Mouse (Mus musculus) hindbrain, embryonic 16.5 days (tissue): ENCODE data around the gene Gse1. TPM values are rescaled to one million over a fixed set of nuclear protein-coding genes. Genes with fewer than 3 reads are reported as not detected.

Experiments used
- ATAC-seq: fragments of 200-750 bp; cut with Nextera tagmentation; 2 replicates; pipeline ENCODE4 v1.8.0; 2017; ENCODE audit warnings: moderate TSS enrichment, moderate library complexity
- H3K27ac ChIP-seq: fragments of 300-500 bp; sonication (generic); 2 replicates; pipeline ENCODE4 v1.5.1; 2014; ENCODE audit warnings: low read depth, mild to moderate bottlenecking, control low read depth, low read length, moderate library complexity
- H3K27me3 ChIP-seq: fragments of 300-500 bp; sonication (generic); replicated peaks from 2 replicates; pipeline ENCODE4 v1.6.1; 2014; ENCODE audit warnings: low read length; ENCODE audit not compliant: control insufficient read depth, insufficient read depth
- H3K36me3 ChIP-seq: fragments of 300-500 bp; sonication (generic); 2 replicates; pipeline ENCODE4 v1.6.1; 2014; ENCODE audit warnings: mild to moderate bottlenecking, low read length, moderate library complexity, mixed read lengths; ENCODE audit not compliant: control insufficient read depth, insufficient read depth
- H3K4me1 ChIP-seq: fragments of 300-500 bp; sonication (generic); 2 replicates; pipeline ENCODE4 v1.6.1; 2014; ENCODE audit warnings: low read depth, low read length; ENCODE audit not compliant: control insufficient read depth, insufficient read depth
- H3K4me2 ChIP-seq: fragments of 300-500 bp; sonication (generic); 2 replicates; pipeline ENCODE4 v1.6.1; 2014; ENCODE audit warnings: mild to moderate bottlenecking, low read length, control low read depth, moderate library complexity
- H3K4me3 ChIP-seq: fragments of 300-500 bp; sonication (generic); 2 replicates; pipeline ENCODE4 v1.5.1; 2014; ENCODE audit warnings: mild to moderate bottlenecking, low read length, control low read depth, moderate library complexity
- H3K9ac ChIP-seq: fragments of 300-500 bp; sonication (generic); 2 replicates; pipeline ENCODE4 v1.6.1; 2014; ENCODE audit warnings: low read depth, mild to moderate bottlenecking, control low read depth, low read length, moderate library complexity
- H3K9me3 ChIP-seq: fragments of 300-500 bp; sonication (generic); 2 replicates; pipeline ENCODE4 v1.6.1; 2014; ENCODE audit warnings: mild to moderate bottlenecking, low read length, moderate library complexity; ENCODE audit not compliant: control insufficient read depth
- WGBS: fragments of 180-500 bp; shearing (Covaris S2); extraction: QIAGEN DNeasy Blood & Tissue Kit; methylation state at CpG from one replicate; pipeline ENCODE4 v1.1.7; 2014; 5-methylcytosine and 5-hydroxymethylcytosine counted together
- polyA plus RNA-seq: library from polyadenylated mRNA; unstranded; fragments of >200 nt; fragmentation: Nextera tagmentation; extraction: Ambion mirVana; gene quantifications from 2 replicates; pipeline ENCODE4 v1.2.1, GENCODE M21; 2015

The Gse1 gene
- polyA plus RNA-seq, 1 experiment from 2014 or later: 10.7 TPM

DNA sequence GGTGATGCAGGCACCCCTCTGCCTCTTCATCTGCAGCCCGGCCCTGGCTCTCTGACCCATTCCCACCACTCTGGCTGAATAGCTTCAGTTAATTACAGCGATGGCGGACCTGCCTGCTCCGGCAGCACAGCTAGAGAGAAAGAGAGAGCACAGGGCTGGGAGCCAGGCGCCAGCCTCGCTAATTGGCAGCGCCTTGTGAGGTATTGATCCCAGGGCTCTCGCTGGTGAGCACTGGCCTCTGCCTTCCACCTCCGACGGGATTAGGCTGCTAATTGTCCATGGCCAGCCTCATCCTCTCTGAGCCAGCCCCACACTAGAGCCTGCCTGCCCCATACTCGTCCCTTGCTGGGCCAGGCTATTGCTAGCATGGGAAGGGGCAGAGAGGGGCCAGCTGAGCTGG, 331.4 kb downstream of the Gse1 start:
- WGBS: 22% methylated on average over 9 of the region's 11 CpGs
- no peaks in the 10 kb centered on the region for H3K9me3 ChIP-seq
- peak overlapping the region; percentile 57 for H3K27ac ChIP-seq
- peak overlapping the region; percentile 44 for H3K9ac ChIP-seq
- peak; percentile 18; the same call in 1 of the 2 replicates for ATAC-seq
- no peaks in the 10 kb centered on the region for H3K36me3 ChIP-seq
- peak overlapping the region; percentile 25 for H3K4me2 ChIP-seq
- peaks cover 84% of the 10 kb centered on the region for H3K4me1 ChIP-seq
- no peak overlapping the region for H3K4me3 ChIP-seq
- no peaks in the 10 kb centered on the region for H3K27me3 ChIP-seq

DNA sequence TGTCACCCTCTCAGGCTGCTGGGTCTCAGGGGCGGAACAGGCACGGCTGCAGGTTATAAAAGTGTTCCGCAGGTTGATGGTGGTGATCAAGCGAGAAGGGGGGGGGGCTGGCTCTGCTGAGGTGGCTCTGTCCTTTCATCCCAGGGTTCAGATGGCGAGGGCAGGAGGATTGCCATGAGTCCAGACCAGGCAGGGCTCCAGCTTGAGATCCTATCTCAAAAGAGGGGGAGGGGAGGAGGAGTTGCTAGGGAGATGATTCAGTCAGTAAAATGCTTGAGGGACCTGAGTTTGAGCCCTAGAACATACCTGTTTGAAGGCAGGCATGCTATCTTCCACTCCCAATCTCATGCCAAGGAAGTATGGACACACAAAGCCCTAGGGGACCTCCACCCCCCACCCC, 332.3 kb downstream of the Gse1 start:
- Histone ChIP-seq H3K9me3 (no peaks in the 10 kb centered on the region), H3K27ac (no peak overlapping the region), H3K4me1 (peaks cover 90% of the 10 kb centered on the region), H3K27me3 (no peaks in the 10 kb centered on the region), H3K9ac (no peak overlapping the region), H3K36me3 (no peaks in the 10 kb centered on the region), H3K4me2 (no peak overlapping the region), H3K4me3 (no peak overlapping the region)
- 75% methylated on average over 5 of the region's 5 CpGs for WGBS
- ATAC-seq: no peak

DNA sequence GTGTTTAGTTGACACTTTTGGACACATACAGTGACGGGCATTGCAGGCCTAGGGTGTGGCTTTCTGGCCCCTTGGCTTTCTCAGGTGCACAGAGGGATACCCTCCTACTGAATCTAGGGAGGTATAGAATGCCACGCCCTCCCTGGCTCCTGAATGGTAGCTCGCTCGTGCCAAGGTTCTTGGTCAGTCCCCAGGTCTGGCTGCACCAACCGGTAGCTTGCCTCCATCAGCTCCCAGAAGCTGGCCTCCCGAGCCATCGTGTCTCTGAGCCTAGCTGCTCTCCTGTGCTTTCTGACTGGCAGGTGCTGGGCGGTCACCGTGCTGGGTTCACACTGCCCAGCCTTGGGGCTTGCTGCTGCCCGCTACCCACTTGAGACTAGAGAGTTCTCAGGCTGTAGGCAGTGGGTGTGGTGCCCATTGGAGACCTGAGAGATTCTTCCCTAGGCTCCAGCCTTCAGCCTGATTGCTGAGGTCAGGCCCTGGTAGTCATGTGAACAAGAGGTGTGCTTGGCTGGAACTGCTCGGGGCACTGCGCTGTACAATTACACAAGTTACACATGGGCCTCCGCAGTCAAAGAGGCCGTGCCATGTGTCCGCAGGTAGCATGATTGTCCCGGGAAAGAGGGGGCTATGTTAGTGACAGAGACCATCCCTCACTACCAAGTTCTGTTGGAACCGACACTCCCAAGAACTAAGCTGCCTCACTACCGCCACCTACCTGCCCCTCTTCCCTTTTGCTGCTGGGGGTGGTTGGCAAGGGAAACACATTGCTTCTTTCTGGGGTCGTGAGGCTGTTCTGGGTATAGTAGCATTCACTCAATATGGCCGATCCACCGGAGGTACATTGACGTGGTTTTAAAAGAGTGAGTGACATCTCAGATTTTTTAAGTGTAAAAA, 333.5 kb downstream of the Gse1 start:
- no peak for ATAC-seq
- Histone ChIP-seq H3K36me3 (no peaks in the 10 kb centered on the region; the same call in 1 of the 2 replicates), H3K27me3 (no peaks in the 10 kb centered on the region), H3K9me3 (no peaks in the 10 kb centered on the region), H3K4me2 (no peak overlapping the region), H3K9ac (peak overlapping the region; percentile 8; the same call in 1 of the 2 replicates), H3K4me1 (peaks cover 83% of the 10 kb centered on the region), H3K27ac (no peak overlapping the region), H3K4me3 (no peak overlapping the region)
- 82% methylated on average over 22 of the region's 22 CpGs for WGBS

DNA sequence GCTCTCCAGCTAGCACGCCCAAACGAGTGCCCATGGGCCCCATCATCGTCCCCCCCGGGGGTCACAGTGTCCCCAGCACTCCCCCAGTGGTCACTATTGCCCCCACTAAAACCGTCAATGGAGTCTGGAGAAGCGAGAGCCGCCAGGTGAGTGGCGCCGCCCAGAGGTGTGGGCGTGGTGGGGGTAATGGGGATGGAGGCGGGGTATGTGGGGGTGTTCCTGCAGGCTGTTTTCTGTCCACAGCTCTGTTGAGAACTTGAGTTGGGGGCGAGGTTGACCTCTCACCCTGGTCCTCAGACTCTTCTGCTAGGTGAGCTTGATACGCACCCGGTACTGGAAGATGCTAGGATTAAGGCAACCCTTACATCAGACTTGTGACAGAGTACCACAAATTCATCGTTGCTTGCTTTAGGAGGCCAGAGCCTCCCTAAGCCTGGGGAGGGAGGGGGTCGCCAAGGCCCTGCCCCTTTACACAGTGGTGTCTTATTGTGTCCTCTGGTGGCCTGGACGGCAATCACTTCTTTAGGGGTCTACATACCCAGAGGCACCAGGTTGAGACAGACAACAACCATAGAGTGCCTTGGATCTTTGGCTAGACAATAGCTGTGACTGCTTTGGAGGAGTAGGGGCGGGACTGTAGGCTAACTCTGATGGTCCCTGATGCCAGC, 334.6 kb downstream of the Gse1 start:
- no peak overlapping the region for H3K4me3 ChIP-seq
- no peaks in the 10 kb centered on the region for H3K27me3 ChIP-seq
- 82% methylated on average over 18 of the region's 18 CpGs for WGBS
- H3K9me3 ChIP-seq: no peaks in the 10 kb centered on the region
- ATAC-seq: no peak
- H3K9ac ChIP-seq: no peak overlapping the region; the same call in none of the 2 replicates
- 0 out of 2 replicates have a peak overlapping the region, but pooled peaks have one; percentile 16 for H3K4me2 ChIP-seq
- H3K27ac ChIP-seq: peak overlapping the region; percentile 59
- peaks cover 72% of the 10 kb centered on the region for H3K4me1 ChIP-seq
- peaks cover 9% of the 10 kb centered on the region for H3K36me3 ChIP-seq

DNA sequence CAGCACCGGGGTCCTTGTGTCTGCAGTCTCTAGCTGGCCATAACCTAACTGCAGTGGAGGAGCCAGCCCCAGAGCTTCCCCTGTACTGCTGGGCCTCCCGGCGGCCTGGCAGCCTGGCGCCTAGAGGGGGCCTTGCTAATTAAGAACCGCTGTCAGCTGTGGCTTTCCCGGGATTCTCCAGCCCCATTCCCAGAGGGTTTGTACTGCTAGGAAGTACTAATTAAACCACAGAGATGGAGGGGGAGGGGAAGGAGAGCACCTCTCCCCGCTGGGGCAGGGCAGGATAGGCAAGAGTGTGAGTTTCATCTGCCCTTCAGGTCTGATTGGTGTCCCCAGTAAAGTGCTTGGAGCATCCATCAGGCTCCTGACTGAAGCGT, 335.1 kb downstream of the Gse1 start:
- H3K9me3 ChIP-seq: no peaks in the 10 kb centered on the region
- 0 out of 2 replicates have a peak, but pooled peaks have one; percentile 5 for ATAC-seq
- peak overlapping the region; percentile 59 for H3K27ac ChIP-seq
- H3K36me3 ChIP-seq: peaks cover 14% of the 10 kb centered on the region
- H3K27me3 ChIP-seq: no peaks in the 10 kb centered on the region
- H3K4me2 ChIP-seq: 0 out of 2 replicates have a peak overlapping the region, but pooled peaks have one; percentile 16
- H3K4me3 ChIP-seq: no peak overlapping the region
- H3K4me1 ChIP-seq: peaks cover 67% of the 10 kb centered on the region
- H3K9ac ChIP-seq: no peak overlapping the region; the same call in 1 of the 2 replicates
- WGBS: 9% methylated on average over 8 of the region's 8 CpGs

DNA sequence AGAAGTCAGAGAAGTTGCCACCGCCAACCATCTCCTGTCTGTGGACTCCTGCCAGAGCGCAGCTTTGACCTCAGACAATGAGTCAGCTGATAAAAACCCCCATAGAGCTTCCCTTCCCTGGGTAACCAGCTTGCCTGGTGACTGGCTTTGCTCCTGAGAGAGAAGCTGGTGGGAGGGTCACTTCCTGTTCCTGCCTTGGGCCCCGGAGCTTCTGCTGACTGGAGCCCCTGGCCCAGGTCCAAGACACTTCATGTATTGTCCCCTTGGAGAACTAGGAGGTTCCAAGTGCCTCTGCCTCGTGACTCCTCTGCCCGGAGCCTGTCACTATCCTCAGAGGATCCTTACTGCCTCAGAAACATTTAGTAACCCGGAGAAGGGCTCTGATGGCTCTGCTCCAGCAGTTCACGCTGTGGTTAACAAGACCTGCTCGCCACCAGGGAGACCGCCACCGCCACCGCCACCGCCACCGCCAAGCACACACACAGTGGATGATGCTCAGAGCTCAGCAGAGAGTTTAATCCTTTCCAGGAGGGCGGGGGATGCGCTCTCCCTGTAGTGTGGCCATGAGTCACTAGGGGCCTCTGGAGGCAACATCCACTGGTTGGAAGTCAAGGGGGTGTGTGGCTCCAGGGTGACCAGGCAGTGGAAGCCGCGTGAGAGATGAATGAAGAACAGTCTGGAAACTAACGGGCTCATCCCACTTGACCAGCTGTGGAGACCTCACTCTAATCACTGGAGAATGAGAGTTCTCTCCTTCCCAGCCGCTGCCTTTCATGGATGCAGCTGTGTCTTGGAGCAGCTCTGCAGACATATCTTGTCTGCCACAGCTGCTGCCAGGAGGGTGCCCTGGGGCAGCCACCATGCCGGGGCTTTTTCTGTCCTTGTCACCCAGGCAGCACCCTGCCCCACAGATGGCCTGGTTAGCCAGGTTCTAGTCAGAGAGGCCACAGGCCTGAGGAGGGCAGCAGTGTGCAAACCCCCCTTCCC, 335.9 kb downstream of the Gse1 start:
- peak overlapping the region; percentile 59 for H3K27ac ChIP-seq
- H3K4me1 ChIP-seq: peaks cover 63% of the 10 kb centered on the region
- H3K27me3 ChIP-seq: no peaks in the 10 kb centered on the region
- peak overlapping the region; percentile 10; the same call in 1 of the 2 replicates for H3K4me2 ChIP-seq
- no peaks in the 10 kb centered on the region for H3K9me3 ChIP-seq
- peak; percentile 62 for ATAC-seq
- no peak overlapping the region for H3K9ac ChIP-seq
- peaks cover 22% of the 10 kb centered on the region for H3K36me3 ChIP-seq
- 10% methylated on average over 20 of the region's 20 CpGs for WGBS
- H3K4me3 ChIP-seq: no peak overlapping the region

DNA sequence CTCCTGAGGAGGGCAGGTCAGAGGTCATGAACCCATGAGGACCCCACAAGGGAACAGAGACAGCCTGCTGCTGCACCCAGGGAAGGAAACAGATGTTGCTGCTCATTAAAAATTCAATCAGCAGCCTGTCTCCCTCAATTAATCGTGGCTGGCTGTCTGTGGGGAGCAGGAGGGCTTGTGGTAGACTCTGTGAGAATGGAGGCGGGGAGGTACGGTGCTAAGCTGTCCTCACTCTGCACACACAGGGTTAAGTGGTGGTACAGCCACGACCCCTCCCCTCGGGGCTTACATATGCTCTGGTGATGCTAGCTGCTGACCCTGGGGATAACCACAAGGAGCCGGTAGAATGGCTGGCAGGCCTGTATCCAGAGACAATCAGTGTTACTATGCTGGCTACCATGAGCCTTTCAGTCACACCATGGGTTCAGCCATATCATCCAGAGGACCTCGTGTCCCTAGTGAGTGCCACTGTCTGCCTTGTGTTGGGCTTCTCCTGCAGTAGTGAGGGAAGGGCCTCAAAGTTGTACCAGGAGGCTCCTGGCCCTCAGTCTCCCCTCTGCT, 337.0 kb downstream of the Gse1 start:
- Histone ChIP-seq H3K4me2 (no peak overlapping the region), H3K36me3 (peaks cover 27% of the 10 kb centered on the region), H3K4me1 (peaks cover 52% of the 10 kb centered on the region), H3K9ac (no peak overlapping the region), H3K27me3 (no peaks in the 10 kb centered on the region), H3K9me3 (no peaks in the 10 kb centered on the region), H3K4me3 (no peak overlapping the region), H3K27ac (peak overlapping the region; percentile 13; the same call in 1 of the 2 replicates)
- 12% methylated on average over 7 of the region's 7 CpGs for WGBS
- no peak for ATAC-seq

DNA sequence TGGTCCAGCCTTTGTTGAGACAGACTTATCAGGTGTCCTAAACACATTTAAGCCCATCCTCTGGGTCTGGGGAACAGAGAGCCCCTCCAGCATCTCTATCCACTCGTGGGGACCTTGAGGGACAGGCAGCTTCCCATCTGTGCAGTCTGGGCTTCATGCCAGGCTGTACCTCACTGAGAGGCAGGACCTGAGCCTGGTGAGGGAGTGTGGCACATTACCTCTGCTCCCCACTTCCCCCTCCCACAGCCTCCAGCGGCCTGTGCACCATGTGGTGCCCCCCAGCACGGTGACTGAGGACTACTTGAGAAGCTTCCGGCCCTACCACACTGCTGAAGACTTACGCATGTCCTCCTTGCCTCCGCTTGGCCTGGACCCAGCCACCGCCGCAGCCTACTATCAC, 338.4 kb downstream of the Gse1 start:
- Histone ChIP-seq H3K27ac (no peak overlapping the region), H3K4me1 (peaks cover 39% of the 10 kb centered on the region), H3K4me3 (no peak overlapping the region), H3K27me3 (no peaks in the 10 kb centered on the region), H3K4me2 (no peak overlapping the region), H3K9ac (no peak overlapping the region), H3K36me3 (peaks cover 29% of the 10 kb centered on the region), H3K9me3 (no peaks in the 10 kb centered on the region)
- no peak for ATAC-seq
- WGBS: 72% methylated on average over 8 of the region's 8 CpGs
